Mouse (Mus musculus): ENCODE measurements around the gene Plcz1. TPM values are rescaled to one million over a fixed set of nuclear protein-coding genes. Genes with fewer than 3 reads are reported as not detected.

The Plcz1 gene
- polyA plus RNA-seq, 1 experiment, result not detected

DNA sequence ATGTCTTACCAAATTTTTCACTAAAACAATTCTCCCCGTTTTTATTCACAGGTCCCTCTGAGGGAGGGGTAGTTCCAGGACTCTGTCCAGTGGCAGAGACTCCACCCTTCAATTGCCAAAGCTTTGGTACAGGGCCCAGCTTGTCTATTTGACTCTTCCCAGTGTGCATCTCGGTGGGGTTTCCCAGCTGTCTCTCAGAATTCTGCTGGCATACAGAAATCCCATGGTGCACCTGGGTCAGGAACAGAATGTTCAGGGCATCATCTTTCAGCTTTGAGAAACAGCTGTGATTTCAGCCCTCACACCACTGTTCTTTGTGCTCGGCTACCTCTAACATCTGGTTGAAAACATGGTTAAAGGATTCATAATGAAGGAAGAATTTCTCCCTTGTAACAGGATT, 77.5 kb downstream of the Plcz1 start:
- Histone ChIP-seq H3K4me3 (ENCODE audit: insufficient read depth, low read length) (no peak overlapping the region), H3K27ac (ENCODE audit: insufficient read depth, low read depth, low read length) (no peak overlapping the region), H3K4me1 (ENCODE audit: control insufficient read depth, insufficient read depth, low read length) (no peaks in the 10 kb centered on the region)
- TF ChIP-seq CTCF (IDR thresholded peaks at IDR 0.05; ENCODE audit: low read depth, low read length), result no peak

DNA sequence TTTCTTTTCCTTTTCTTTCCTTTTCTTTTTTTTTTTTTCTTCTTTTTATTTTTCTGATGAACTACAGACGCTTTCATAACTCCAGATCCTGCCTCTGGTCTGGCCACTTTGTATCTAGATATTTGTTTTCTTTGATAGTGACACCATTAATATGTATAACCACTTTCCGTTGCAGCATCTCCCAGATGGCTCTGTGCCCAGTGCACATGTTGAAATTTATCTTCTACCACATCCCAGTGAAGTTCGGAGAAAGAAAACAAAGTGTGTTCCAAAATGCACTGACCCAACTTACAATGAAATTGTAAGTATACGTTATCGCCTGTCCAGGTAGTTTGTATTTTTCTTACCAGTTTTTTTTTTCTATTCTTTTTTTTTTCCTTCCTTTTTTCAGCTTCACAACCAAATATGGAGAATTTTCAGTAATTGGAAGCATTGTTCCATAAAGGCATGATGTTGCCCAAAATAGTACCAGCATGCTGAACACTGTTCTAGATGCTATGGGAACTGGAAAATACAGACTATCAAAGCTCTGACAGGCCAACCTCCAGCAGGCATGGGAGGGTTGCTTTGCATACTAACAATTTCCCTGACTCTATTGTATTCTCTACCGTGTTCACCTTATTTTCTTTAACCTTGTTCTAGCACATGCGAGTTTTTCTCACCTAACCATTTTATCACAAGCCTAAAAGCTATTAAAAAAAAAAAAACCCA, 83.6 kb downstream of the Plcz1 start:
- Histone ChIP-seq H3K27ac (ENCODE audit: insufficient read depth, low read depth, low read length) (no peak overlapping the region), H3K4me3 (ENCODE audit: insufficient read depth, low read length) (no peak overlapping the region), H3K4me1 (ENCODE audit: control insufficient read depth, insufficient read depth, low read length) (no peaks in the 10 kb centered on the region)
- no peak for TF ChIP-seq CTCF (IDR thresholded peaks at IDR 0.05; ENCODE audit: low read depth, low read length)

DNA sequence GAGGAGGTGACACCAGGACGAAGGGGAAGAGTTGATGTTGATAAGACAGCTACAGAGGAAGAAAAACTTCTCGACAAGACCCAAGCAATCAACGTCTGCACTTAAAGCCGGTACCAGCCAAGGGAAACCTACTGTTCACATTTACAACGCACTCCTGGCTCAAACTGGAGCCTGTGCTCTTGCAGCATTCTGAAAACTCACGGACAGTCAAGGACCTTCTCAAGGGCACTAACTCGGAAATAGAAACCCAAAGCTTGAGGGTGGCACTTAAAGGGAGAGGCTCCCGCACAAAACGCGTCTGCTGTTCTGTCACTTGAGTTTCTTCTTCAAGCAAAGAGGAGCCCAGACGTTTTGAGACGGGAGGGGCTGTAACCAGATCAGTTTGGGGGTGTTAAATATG, 87.7 kb downstream of the Plcz1 start:
- no peak overlapping the region for H3K4me3 ChIP-seq (ENCODE audit: insufficient read depth, low read length)
- H3K4me1 ChIP-seq (ENCODE audit: control insufficient read depth, insufficient read depth, low read length), result no peaks in the 10 kb centered on the region
- no peak for TF ChIP-seq POLR2A (IDR thresholded peaks at IDR 0.05; ENCODE audit: borderline replicate concordance, low read depth, low read length)
- no peak for TF ChIP-seq CTCF (IDR thresholded peaks at IDR 0.05; ENCODE audit: low read depth, low read length)
- H3K27ac ChIP-seq (ENCODE audit: insufficient read depth, low read depth, low read length), result no peak overlapping the region

GRCm38 (mm10) chr6:139947106-139947879, 94.0 kb downstream of the Plcz1 start:
- Histone ChIP-seq H3K27ac (ENCODE audit: insufficient read depth, low read depth, low read length) (no peak overlapping the region), H3K4me1 (ENCODE audit: control insufficient read depth, insufficient read depth, low read length) (no peaks in the 10 kb centered on the region), H3K4me3 (ENCODE audit: insufficient read depth, low read length) (no peak overlapping the region)
- no peak for TF ChIP-seq POLR2A (IDR thresholded peaks at IDR 0.05; ENCODE audit: borderline replicate concordance, low read depth, low read length)
- no peak for TF ChIP-seq CTCF (IDR thresholded peaks at IDR 0.05; ENCODE audit: low read depth, low read length)

Other genes starting within 250 kb of the Plcz1 start
- not detected in 2 replicates for gene Capza3, start 205 bp downstream of the Plcz1 start, polyA plus RNA-seq (2012; ENCODE audit: insufficient read depth, insufficient read length, missing spikeins)